Mouse (Mus musculus) liver, embryonic 14.5 days (tissue): ENCODE results near the gene Lcp1. TPM values are rescaled to one million over a fixed set of nuclear protein-coding genes. Genes with fewer than 3 reads are reported as not detected.

ENCODE experiments used
- ATAC-seq: fragments of 200-750 bp; cut with Nextera tagmentation; 2 replicates; pipeline ENCODE4 v1.8.0; 2017; ENCODE audit warnings: moderate number of reproducible peaks, mild to moderate bottlenecking, moderate library complexity; ENCODE audit not compliant: insufficient read depth
- DNase-seq, 3 experiments: peaks; one replicate each; pipeline ENCODE4 v3.0.0-alpha.2; 2012 to 2013; ENCODE audit warnings: low read depth in 3 of 3, low spot score in 3 of 3
- H3K27ac ChIP-seq: fragments of 300-500 bp; sonication (generic); 2 replicates; pipeline ENCODE4 v1.5.1; 2014; ENCODE audit warnings: moderate library complexity, mild to moderate bottlenecking, control low read depth, inconsistent platforms
- H3K27me3 ChIP-seq: fragments of 300-500 bp; sonication (generic); 2 replicates; pipeline ENCODE4 v1.6.1; 2014; ENCODE audit warnings: mild to moderate bottlenecking, low read length, moderate library complexity; ENCODE audit not compliant: control insufficient read depth, insufficient read depth
- H3K36me3 ChIP-seq: fragments of 300-500 bp; sonication (generic); replicated peaks from 2 replicates; pipeline ENCODE4 v1.6.1; 2014; ENCODE audit warnings: low read depth; ENCODE audit not compliant: control insufficient read depth, insufficient read depth
- H3K4me1 ChIP-seq, 2 experiments: fragments of 200-500 bp in 1 of 2; fragments of 300-500 bp in 1 of 2; sonication (generic) in 1 of 2; replicated peaks; 2 replicates each; pipeline ENCODE4 v1.6.1; 2012 to 2014; ENCODE audit warnings: antibody characterized with exemption in 1 of 2, inconsistent platforms in 1 of 2, low read length in 1 of 2; ENCODE audit not compliant: control insufficient read depth in 2 of 2, insufficient read depth in 2 of 2
- H3K4me2 ChIP-seq: fragments of 300-500 bp; sonication (generic); 2 replicates; pipeline ENCODE4 v1.6.1; 2014; ENCODE audit warnings: low read depth, mild to moderate bottlenecking, control low read depth, moderate library complexity
- H3K4me3 ChIP-seq, 2 experiments: fragments of 200-500 bp in 1 of 2; fragments of 300-500 bp in 1 of 2; sonication (generic) in 1 of 2; 2 replicates each; pipeline ENCODE4 v1.5.1; 2012 to 2014; ENCODE audit warnings: low read depth in 2 of 2, low read length in 2 of 2, mild to moderate bottlenecking in 2 of 2, control low read depth in 1 of 2, inconsistent platforms in 1 of 2, moderate library complexity in 1 of 2; ENCODE audit not compliant: insufficient read depth in 1 of 2
- H3K9ac ChIP-seq: fragments of 300-500 bp; sonication (generic); replicated peaks from 2 replicates; pipeline ENCODE4 v1.6.1; 2014; ENCODE audit warnings: mild to moderate bottlenecking, control low read depth, moderate library complexity
- H3K9me3 ChIP-seq: fragments of 300-500 bp; sonication (generic); 2 replicates; pipeline ENCODE4 v1.6.1; 2016; ENCODE audit warnings: low read length, mixed read lengths; ENCODE audit not compliant: control insufficient read depth
- CTCF ChIP-seq: IDR thresholded peaks from 2 replicates; pipeline ENCODE4 v1.5.1; 2016; ENCODE audit warnings: antibody characterized with exemption, low read depth, control low read depth
- EP300 ChIP-seq: IDR thresholded peaks from 2 replicates; pipeline ENCODE4 v1.6.1; 2016; ENCODE audit warnings: antibody characterized with exemption, low read depth
- WGBS: fragments of 180-500 bp; shearing (Covaris S2); extraction: QIAGEN DNeasy Blood & Tissue Kit; methylation state at CpG from one replicate; pipeline ENCODE4 v1.1.7; 2014; ENCODE audit not compliant: insufficient replicate concordance; 5-methylcytosine and 5-hydroxymethylcytosine counted together
- polyA plus RNA-seq, 2 experiments: library from polyadenylated mRNA; depleted of rRNA in 1 of 2; stranded (reverse) in 1 of 2; unstranded in 1 of 2; fragments of >200 nt; fragmentation: Nextera tagmentation in 1 of 2; extraction: Ambion mirVana in 1 of 2; gene quantifications; 2 replicates each; pipeline versions ENCODE4 v1.2.1 to v1.2.3; 2012 to 2014

Gene Lcp1
- polyA plus RNA-seq, 2 experiments: 10.4 to 35.8 TPM

- WGBS: 56% methylated on average over 5 of the region's 5 CpGs
- no peak for ATAC-seq
- H3K9me3 ChIP-seq: no peaks in the 10 kb centered on the region
These were observed 51.9 kb downstream of the Lcp1 start for GRCm38 (mm10) chr14:75182831-75183230.

GRCm38 (mm10) chr14:75184069-75184790 lies 53.3 kb downstream of the Lcp1 start:
- 76% methylated on average over 4 of the region's 4 CpGs for WGBS
- no peak for TF ChIP-seq CTCF
- TF ChIP-seq EP300: no peak
- no peaks in the 10 kb centered on the region for H3K36me3 ChIP-seq
- no peak for DNase-seq
- H3K4me2 ChIP-seq: no peak overlapping the region
- H3K9ac ChIP-seq: no peak overlapping the region
- H3K27ac ChIP-seq: no peak overlapping the region
- peaks cover 38 to 42% of the 10 kb centered on the region in 2 experiments for H3K4me1 ChIP-seq
- H3K4me3 ChIP-seq: no peak overlapping the region
- no peaks in the 10 kb centered on the region for H3K9me3 ChIP-seq
- no peaks in the 10 kb centered on the region for H3K27me3 ChIP-seq
- no peak for ATAC-seq

More at GRCm38 (mm10) chr14:75182831-75183230, 51.9 kb downstream of the Lcp1 start:
- Histone ChIP-seq H3K4me2 (peak overlapping the region; percentile 29; the same call in 1 of the 2 replicates), H3K4me3 (no peak overlapping the region), H3K4me1 (peaks cover 38 to 47% of the 10 kb centered on the region in 2 experiments), H3K9ac (no peak overlapping the region), H3K27me3 (no peaks in the 10 kb centered on the region), H3K27ac (peak overlapping the region; percentile 46; the same call in 1 of the 2 replicates), H3K36me3 (no peaks in the 10 kb centered on the region)
- TF ChIP-seq EP300 (no peak), CTCF (no peak)
- no peak for DNase-seq

GRCm38 (mm10) chr14:75185796-75186594 lies 55.1 kb downstream of the Lcp1 start:
- 10% methylated on average over 5 of the region's 5 CpGs for WGBS
- Histone ChIP-seq H3K27ac (no peak overlapping the region; the same call in 1 of the 2 replicates), H3K9ac (no peak overlapping the region), H3K4me1 (peaks cover 24 to 28% of the 10 kb centered on the region in 2 experiments), H3K4me3 (no peak overlapping the region), H3K36me3 (no peaks in the 10 kb centered on the region), H3K27me3 (no peaks in the 10 kb centered on the region), H3K9me3 (no peaks in the 10 kb centered on the region), H3K4me2 (peak overlapping the region; percentile 35)
- ATAC-seq (peak; percentile 50; the same call in 1 of the 2 replicates), DNase-seq (peak in 1 of 3 experiments; percentile 36)
- TF ChIP-seq CTCF (no peak), EP300 (peak; percentile 22; the same call in 1 of the 2 replicates)

GRCm38 (mm10) chr14:75186858-75187415 lies 56.0 kb downstream of the Lcp1 start:
- Histone ChIP-seq H3K27ac (no peak overlapping the region), H3K4me2 (no peak overlapping the region), H3K4me3 (no peak overlapping the region), H3K9me3 (no peaks in the 10 kb centered on the region), H3K9ac (no peak overlapping the region), H3K27me3 (no peaks in the 10 kb centered on the region), H3K36me3 (no peaks in the 10 kb centered on the region), H3K4me1 (peaks cover 22 to 26% of the 10 kb centered on the region in 2 experiments)
- DNase-seq (no peak), ATAC-seq (no peak)
- no peak for TF ChIP-seq EP300
- TF ChIP-seq CTCF: no peak
- 81% methylated on average over 8 of the region's 8 CpGs for WGBS
